Mouse (Mus musculus) hindbrain, embryonic 12.5 days (tissue): ENCODE results near the gene Lrrc59. TPM values are rescaled to one million over a fixed set of nuclear protein-coding genes. Genes with fewer than 3 reads are reported as not detected.
"Not testable (repeated sequence)": the region's sequence is repeated elsewhere in the genome, so short reads cannot be mapped to it uniquely, and the experiment has no call there.

Experiments
- ATAC-seq: fragments of 200-750 bp; cut with Nextera tagmentation; 2 replicates; pipeline ENCODE4 v1.8.0; 2017; ENCODE audit warnings: moderate TSS enrichment; ENCODE audit not compliant: low FRiP score
- H3K27ac ChIP-seq: fragments of 300-500 bp; sonication (generic); 2 replicates; pipeline ENCODE4 v1.5.1; 2016; ENCODE audit warnings: mild to moderate bottlenecking
- H3K27me3 ChIP-seq: fragments of 300-500 bp; sonication (generic); 2 replicates; pipeline ENCODE4 v1.6.1; 2016; ENCODE audit warnings: mild to moderate bottlenecking
- H3K36me3 ChIP-seq: fragments of 300-500 bp; sonication (generic); 2 replicates; pipeline ENCODE4 v1.6.1; 2016; ENCODE audit warnings: mild to moderate bottlenecking
- H3K4me1 ChIP-seq: fragments of 300-500 bp; sonication (generic); 2 replicates; pipeline ENCODE4 v1.6.1; 2016
- H3K4me2 ChIP-seq: fragments of 300-500 bp; sonication (generic); replicated peaks from 2 replicates; pipeline ENCODE4 v1.6.1; 2016; ENCODE audit warnings: mild to moderate bottlenecking
- H3K4me3 ChIP-seq: fragments of 300-500 bp; sonication (generic); 2 replicates; pipeline ENCODE4 v1.5.1; 2016; ENCODE audit warnings: mild to moderate bottlenecking
- H3K9ac ChIP-seq: fragments of 300-500 bp; sonication (generic); 2 replicates; pipeline ENCODE4 v1.6.1; 2016; ENCODE audit warnings: mild to moderate bottlenecking, moderate library complexity
- H3K9me3 ChIP-seq: fragments of 300-500 bp; sonication (generic); replicated peaks from 2 replicates; pipeline ENCODE4 v1.6.1; 2016; ENCODE audit warnings: mild to moderate bottlenecking
- WGBS: fragments of 180-500 bp; shearing (Covaris S2); methylation state at CpG from one replicate; pipeline ENCODE4 v1.1.7; 2016; 5-methylcytosine and 5-hydroxymethylcytosine counted together
- polyA plus RNA-seq: library from polyadenylated mRNA; unstranded; fragments of >200 nt; fragmentation: Nextera tagmentation; extraction: Ambion mirVana; gene quantifications from 2 replicates; pipeline ENCODE4 v1.2.1, GENCODE M21; 2016

The Lrrc59 gene
- polyA plus RNA-seq, 1 experiment from 2014 or later: 208 TPM

- ATAC-seq: no peak
- no peaks in the 10 kb centered on the region for H3K4me1 ChIP-seq
- no peaks in the 10 kb centered on the region for H3K9me3 ChIP-seq
- H3K4me3 ChIP-seq: no peak overlapping the region
- no peak overlapping the region for H3K9ac ChIP-seq
- peaks cover 84% of the 10 kb centered on the region for H3K36me3 ChIP-seq
- no peak overlapping the region for H3K27ac ChIP-seq
- no peaks in the 10 kb centered on the region for H3K27me3 ChIP-seq
- WGBS: 88% methylated on average over 8 of the region's 8 CpGs
- H3K4me2 ChIP-seq: no peak overlapping the region
Measured at GRCm38 (mm10) chr11:94644461-94645219, 15.1 kb downstream of the Lrrc59 start.

GRCm38 (mm10) chr11:94646457-94646856 lies 16.9 kb downstream of the Lrrc59 start:
- H3K4me2 ChIP-seq: no peak overlapping the region
- 98% methylated on average over 4 of the region's 4 CpGs for WGBS

GRCm38 (mm10) chr11:94651241-94651640 lies 21.7 kb downstream of the Lrrc59 start:
- not testable (repeated sequence) for H3K4me3 ChIP-seq, ATAC-seq, H3K27ac ChIP-seq, H3K27me3 ChIP-seq, H3K4me2 ChIP-seq, H3K9ac ChIP-seq, H3K9me3 ChIP-seq
- H3K4me1 ChIP-seq: peaks cover 15% of the 10 kb centered on the region
- WGBS: 93% methylated on average over 6 of the region's 7 CpGs
- peaks cover 28% of the 10 kb centered on the region for H3K36me3 ChIP-seq

More at GRCm38 (mm10) chr11:94646457-94646856, 16.9 kb downstream of the Lrrc59 start:
- Histone ChIP-seq H3K9me3 (no peaks in the 10 kb centered on the region), H3K9ac (no peak overlapping the region), H3K27ac (no peak overlapping the region), H3K4me1 (no peaks in the 10 kb centered on the region), H3K36me3 (peaks cover 76% of the 10 kb centered on the region), H3K4me3 (no peak overlapping the region), H3K27me3 (no peaks in the 10 kb centered on the region)
- ATAC-seq: no peak

GRCm38 (mm10) chr11:94652973-94653372 lies 23.4 kb downstream of the Lrrc59 start:
- H3K27me3 ChIP-seq: no peaks in the 10 kb centered on the region
- 47% methylated on average over 8 of the region's 8 CpGs for WGBS
- peaks cover 24% of the 10 kb centered on the region for H3K36me3 ChIP-seq
- H3K27ac ChIP-seq: no peak overlapping the region
- peaks cover 15% of the 10 kb centered on the region for H3K4me1 ChIP-seq
- peak overlapping the region; percentile 74 for H3K4me2 ChIP-seq
- H3K4me3 ChIP-seq: peak overlapping the region; percentile 61
- ATAC-seq: no peak
- H3K9me3 ChIP-seq: no peaks in the 10 kb centered on the region
- H3K9ac ChIP-seq: no peak overlapping the region

- peak within 1 kb of the TSS; percentile 61 for H3K4me3 ChIP-seq
- H3K4me1 ChIP-seq: peaks cover 15% of the 10 kb centered on the region
- 2% methylated on average over 32 of the region's 32 CpGs for WGBS
- H3K9me3 ChIP-seq: no peaks in the 10 kb centered on the region
- no peaks in the 10 kb centered on the region for H3K27me3 ChIP-seq
- ATAC-seq: peak; percentile 90
- peaks cover 27% of the 10 kb centered on the region for H3K36me3 ChIP-seq
- peak within 1 kb of the TSS; percentile 94 for H3K27ac ChIP-seq
- peak within 1 kb of the TSS; percentile 64 for H3K9ac ChIP-seq
- peak within 1 kb of the TSS; percentile 74 for H3K4me2 ChIP-seq
Measured at GRCm38 (mm10) chr11:94653663-94654436, 24.3 kb downstream of the Lrrc59 start, which contains the start of the genes Mrpl27 and Eme1. Mrpl27 (plus strand) TSS chr11:94653767. Eme1 (minus strand) TSS chr11:94653964.

- Histone ChIP-seq H3K27ac (no peak overlapping the region), H3K36me3 (peaks cover 82% of the 10 kb centered on the region), H3K4me3 (no peak overlapping the region), H3K9me3 (no peaks in the 10 kb centered on the region), H3K4me1 (no peaks in the 10 kb centered on the region), H3K27me3 (no peaks in the 10 kb centered on the region), H3K4me2 (no peak overlapping the region), H3K9ac (no peak overlapping the region)
- ATAC-seq: no peak
- WGBS: 75% methylated on average over 1 of the region's 1 CpGs
Measured at GRCm38 (mm10) chr11:94661344-94661743, 31.8 kb downstream of the Lrrc59 start.

- H3K4me3 ChIP-seq: no peak overlapping the region
- 90% methylated on average over 6 of the region's 6 CpGs for WGBS
- ATAC-seq: no peak
Measured at GRCm38 (mm10) chr11:94665281-94665680, 35.7 kb downstream of the Lrrc59 start.

GRCm38 (mm10) chr11:94674984-94675383 lies 45.4 kb downstream of the Lrrc59 start:
- Histone ChIP-seq H3K36me3 (peaks cover 7% of the 10 kb centered on the region), H3K4me2 (no peak overlapping the region), H3K9me3 (no peaks in the 10 kb centered on the region), H3K4me1 (peaks cover 26% of the 10 kb centered on the region), H3K27ac (no peak overlapping the region), H3K27me3 (no peaks in the 10 kb centered on the region), H3K9ac (no peak overlapping the region), H3K4me3 (no peak overlapping the region)
- no peak for ATAC-seq
- 78% methylated on average over 5 of the region's 5 CpGs for whole genome bisulfite sequencing

More at GRCm38 (mm10) chr11:94665281-94665680, 35.7 kb downstream of the Lrrc59 start:
- no peak overlapping the region for H3K9ac ChIP-seq
- H3K9me3 ChIP-seq: no peaks in the 10 kb centered on the region
- H3K36me3 ChIP-seq: peaks cover 93% of the 10 kb centered on the region
- no peak overlapping the region for H3K4me2 ChIP-seq
- no peaks in the 10 kb centered on the region for H3K4me1 ChIP-seq
- H3K27me3 ChIP-seq: no peaks in the 10 kb centered on the region
- H3K27ac ChIP-seq: no peak overlapping the region

- Histone ChIP-seq H3K4me2 (no peak overlapping the region), H3K4me1 (peaks cover 26% of the 10 kb centered on the region), H3K27me3 (no peaks in the 10 kb centered on the region), H3K4me3 (no peak overlapping the region), H3K9ac (no peak overlapping the region), H3K9me3 (no peaks in the 10 kb centered on the region), H3K27ac (no peak overlapping the region), H3K36me3 (peaks cover 3% of the 10 kb centered on the region; the same call in 1 of the 2 replicates)
- no peak for ATAC-seq
- 73% methylated on average over 5 of the region's 5 CpGs for WGBS
Measured at GRCm38 (mm10) chr11:94675446-94675845, 45.9 kb downstream of the Lrrc59 start.

GRCm38 (mm10) chr11:94676308-94676707 lies 46.7 kb downstream of the Lrrc59 start:
- ATAC-seq: no peak
- H3K9me3 ChIP-seq: no peaks in the 10 kb centered on the region
- peak overlapping the region; percentile 83 for H3K9ac ChIP-seq
- peaks cover 26% of the 10 kb centered on the region for H3K4me1 ChIP-seq
- no peaks in the 10 kb centered on the region for H3K36me3 ChIP-seq
- 37% methylated on average over 4 of the region's 4 CpGs for WGBS
- H3K27ac ChIP-seq: peak overlapping the region; percentile 95
- H3K4me3 ChIP-seq: peak overlapping the region; percentile 69
- peak overlapping the region; percentile 84 for H3K4me2 ChIP-seq
- H3K27me3 ChIP-seq: no peaks in the 10 kb centered on the region

GRCm38 (mm10) chr11:94676754-94677606 lies 47.4 kb downstream of the Lrrc59 start, which contains the start of gene Xylt2:
Xylt2 (minus strand) TSS chr11:94677515.
- H3K4me2 ChIP-seq: peak within 1 kb of the TSS; percentile 84
- H3K9ac ChIP-seq: peak within 1 kb of the TSS; percentile 83
- H3K4me1 ChIP-seq: peaks cover 26% of the 10 kb centered on the region
- ATAC-seq: peak; percentile 94
- no peaks in the 10 kb centered on the region for H3K9me3 ChIP-seq
- H3K27ac ChIP-seq: peak within 1 kb of the TSS; percentile 95
- under 1% methylated on average over 78 of the region's 82 CpGs for WGBS
- H3K4me3 ChIP-seq: peak within 1 kb of the TSS; percentile 69
- H3K27me3 ChIP-seq: no peaks in the 10 kb centered on the region
- H3K36me3 ChIP-seq: no peaks in the 10 kb centered on the region
